Mouse (Mus musculus) kidney, postnatal 10 days (tissue): ENCODE measurements around the gene Ccdc151.

ENCODE experiments used
- DNase-seq: peaks from one replicate; pipeline ENCODE4 v3.0.0; 2021; ENCODE audit warnings: mixed read lengths

The Ccdc151 gene

GRCm38 (mm10) chr9:22002194-22003162 lies at the start of gene Ccdc151, which contains the start of gene Prkcsh:
Gene Ccdc151 (minus strand): TSS chr9:22002634.
Gene Prkcsh (plus strand): TSS chr9:22002806.
- peak; percentile 100 for DNase-seq

- no peak for DNase-seq
Observed at GRCm38 (mm10) chr9:22051958-22052254, 49.5 kb upstream of the Ccdc151 start, which contains the start of gene Elavl3. Gene Elavl3 (minus strand): TSS chr9:22052023.

DNA sequence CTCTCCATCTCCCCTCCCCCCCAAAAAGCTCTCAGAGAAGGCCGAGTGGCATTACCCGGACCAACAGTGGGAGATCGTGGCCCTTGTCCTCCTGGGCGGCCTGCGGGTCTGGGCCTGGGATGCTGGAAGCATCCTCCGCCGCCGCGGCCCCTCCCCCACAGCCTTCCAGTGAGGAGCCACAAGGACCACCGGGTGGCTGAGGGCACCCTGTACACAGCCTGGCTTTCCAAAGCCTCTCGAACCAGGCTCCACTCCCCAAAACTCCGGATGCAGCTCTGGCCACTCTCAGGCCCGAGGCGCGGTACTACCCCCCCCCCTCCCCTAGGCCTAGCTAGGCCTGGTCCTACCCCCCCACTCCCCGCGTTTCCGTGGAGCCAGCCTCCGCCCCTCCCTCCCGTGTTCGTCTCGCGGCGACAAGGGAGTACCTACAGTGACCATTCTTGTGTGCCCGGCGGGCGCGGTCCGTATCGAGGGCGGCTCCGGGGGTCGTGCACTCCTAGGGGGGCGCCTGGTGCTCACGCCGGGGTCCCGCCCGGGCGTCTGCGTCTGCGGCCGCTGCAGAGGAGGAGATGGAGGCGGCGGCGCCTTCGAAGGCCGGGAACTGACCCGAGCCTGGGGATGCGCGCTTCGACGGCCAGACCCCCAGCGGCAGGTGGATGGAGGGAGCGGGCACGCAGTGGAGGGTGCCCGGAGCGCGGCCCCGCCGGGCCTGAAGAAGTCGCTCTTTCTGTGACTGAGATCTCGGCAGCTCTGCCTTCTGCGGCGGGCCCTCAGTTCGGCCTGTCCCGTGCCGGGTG lies 48.9 kb upstream of the Ccdc151 start:
- DNase-seq = no peak

GRCm38 (mm10) chr9:22050351-22050889 lies 48.0 kb upstream of the Ccdc151 start:
- peak; percentile 72 for DNase-seq

- DNase-seq = no peak
Observed at GRCm38 (mm10) chr9:22049721-22050270, 47.4 kb upstream of the Ccdc151 start.

- DNase-seq = no peak
Observed at GRCm38 (mm10) chr9:22049315-22049714, 46.9 kb upstream of the Ccdc151 start.

GRCm38 (mm10) chr9:22047329-22047728 lies 44.9 kb upstream of the Ccdc151 start:
- DNase-seq = no peak

- no peak for DNase-seq
Observed at GRCm38 (mm10) chr9:22041832-22042231, 39.4 kb upstream of the Ccdc151 start.

GRCm38 (mm10) chr9:22037826-22038225 lies 35.4 kb upstream of the Ccdc151 start:
- DNase-seq = no peak

GRCm38 (mm10) chr9:22035300-22036044 lies 33.0 kb upstream of the Ccdc151 start:
- no peak for DNase-seq

- DNase-seq = no peak
Observed at GRCm38 (mm10) chr9:22030386-22030785, 28.0 kb upstream of the Ccdc151 start.

DNA sequence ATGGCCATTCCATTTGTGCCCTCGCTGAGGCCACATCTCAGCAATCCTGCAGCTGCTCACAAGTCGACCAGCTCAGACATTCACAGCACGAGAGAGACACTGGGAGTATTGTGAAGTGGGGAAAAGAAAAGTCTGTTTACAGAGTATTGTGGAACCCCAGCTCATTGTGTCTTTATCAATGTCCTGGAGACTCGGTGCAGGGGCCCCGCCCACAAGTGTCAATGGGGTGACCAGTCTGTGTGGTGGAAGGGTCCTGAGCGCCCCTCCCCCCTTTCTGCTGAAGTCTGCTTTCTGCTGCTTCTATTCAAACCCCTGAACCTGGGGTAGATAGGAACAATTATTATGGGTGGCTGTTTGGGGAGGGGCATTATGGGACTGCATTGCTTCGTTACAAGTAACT lies 26.0 kb upstream of the Ccdc151 start:
- no peak for DNase-seq

DNA sequence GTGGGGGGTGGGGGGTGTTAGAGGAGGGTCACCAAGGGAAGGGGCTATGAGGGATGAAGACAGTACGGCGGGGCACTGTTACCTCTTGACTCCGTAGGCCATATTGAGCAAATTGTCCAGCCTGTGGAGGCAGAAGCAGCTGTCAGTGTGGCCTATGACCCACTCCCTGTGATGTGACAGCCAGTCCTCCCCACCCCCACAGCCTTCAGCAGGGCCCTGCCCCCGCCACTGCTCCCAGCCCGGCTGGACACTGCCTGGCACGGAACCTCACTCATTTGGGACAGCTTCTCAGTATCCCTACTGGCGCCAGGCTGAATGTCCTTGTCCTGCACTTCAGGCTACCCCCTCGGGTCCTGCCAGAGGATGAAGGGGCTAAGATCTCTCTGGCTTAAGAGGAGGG lies 22.2 kb upstream of the Ccdc151 start:
- DNase-seq = no peak

- DNase-seq = no peak
Observed at GRCm38 (mm10) chr9:22017208-22017825, 14.9 kb upstream of the Ccdc151 start.

DNA sequence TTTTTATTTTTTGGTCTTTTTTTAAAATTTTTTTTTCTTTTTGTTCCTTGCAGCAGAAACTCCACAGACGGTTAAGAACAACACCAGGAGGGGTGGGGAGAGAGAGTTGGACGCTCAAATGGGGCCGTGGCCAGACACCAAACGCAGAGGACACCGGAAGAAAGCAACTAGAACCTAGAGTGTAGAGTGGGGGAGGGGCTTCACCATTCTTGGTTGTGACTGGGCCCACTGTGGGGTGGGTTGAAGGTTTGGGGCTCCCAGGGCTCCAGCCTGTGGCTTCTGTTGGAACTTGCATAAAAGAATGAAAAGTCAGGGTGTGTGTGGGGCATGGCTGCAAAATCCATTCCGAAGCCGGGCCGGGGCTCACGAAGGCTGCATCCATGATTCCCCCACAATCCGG lies 13.8 kb upstream of the Ccdc151 start:
- no peak for DNase-seq

DNA sequence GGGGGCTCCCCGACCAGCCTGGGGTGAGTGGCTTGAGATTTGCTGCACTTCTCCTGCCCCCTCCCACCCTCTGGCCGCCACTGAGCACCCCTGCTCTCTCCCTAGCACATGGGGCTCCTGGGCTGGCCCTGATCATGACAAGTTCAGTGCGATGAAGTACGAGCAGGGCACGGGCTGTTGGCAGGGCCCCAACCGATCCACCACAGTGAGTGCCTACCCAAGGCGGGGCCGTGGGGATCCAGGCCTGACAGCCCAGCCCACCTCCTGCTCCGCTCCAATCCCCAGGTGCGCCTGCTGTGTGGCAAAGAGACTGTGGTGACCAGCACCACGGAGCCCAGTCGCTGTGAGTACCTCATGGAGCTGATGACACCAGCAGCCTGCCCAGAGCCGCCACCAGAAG lies 10.3 kb upstream of the Ccdc151 start:
- DNase-seq = no peak

DNA sequence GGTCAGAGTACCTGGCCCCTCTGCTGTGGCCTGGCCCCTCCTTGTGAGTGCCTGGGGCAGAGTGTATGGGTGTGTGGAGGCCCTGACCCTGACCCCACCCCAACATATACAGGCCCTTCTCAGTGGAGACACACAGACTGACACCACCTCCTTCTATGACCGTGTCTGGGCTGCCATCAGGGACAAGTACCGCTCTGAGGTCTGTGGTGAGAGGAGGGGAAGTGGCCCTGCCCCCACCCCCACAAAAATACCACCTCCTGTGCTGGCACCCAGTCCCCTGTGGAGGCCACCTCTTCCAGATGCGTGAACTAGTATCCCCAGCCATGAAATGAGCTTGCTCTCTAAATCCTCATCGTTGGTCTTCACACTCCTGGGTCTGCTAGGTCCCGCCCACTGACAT lies 8.6 kb upstream of the Ccdc151 start:
- DNase-seq = no peak

DNA sequence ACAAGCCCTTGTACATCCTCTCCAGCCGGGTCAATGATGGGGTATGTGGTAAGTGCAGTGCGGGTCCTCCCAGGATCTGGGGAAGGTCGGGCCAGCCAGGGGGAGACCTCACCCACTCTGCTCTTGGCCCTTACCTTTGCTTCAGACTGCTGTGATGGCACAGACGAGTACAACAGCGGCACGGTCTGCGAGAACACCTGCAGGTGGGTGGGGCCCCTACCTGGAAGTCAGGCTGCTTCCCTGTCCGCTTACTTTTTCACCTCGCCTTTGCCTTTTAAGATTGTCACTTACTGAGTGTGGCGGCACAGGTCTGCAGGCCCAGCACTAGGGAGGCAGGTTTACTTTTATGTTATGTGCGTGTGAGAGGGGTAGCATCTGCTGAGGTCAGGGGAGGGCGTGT lies 2.1 kb upstream of the Ccdc151 start:
- DNase-seq = no peak

- peak; percentile 66 for DNase-seq
Observed at GRCm38 (mm10) chr9:22003163-22003554, 725 bp upstream of the Ccdc151 start.

DNA sequence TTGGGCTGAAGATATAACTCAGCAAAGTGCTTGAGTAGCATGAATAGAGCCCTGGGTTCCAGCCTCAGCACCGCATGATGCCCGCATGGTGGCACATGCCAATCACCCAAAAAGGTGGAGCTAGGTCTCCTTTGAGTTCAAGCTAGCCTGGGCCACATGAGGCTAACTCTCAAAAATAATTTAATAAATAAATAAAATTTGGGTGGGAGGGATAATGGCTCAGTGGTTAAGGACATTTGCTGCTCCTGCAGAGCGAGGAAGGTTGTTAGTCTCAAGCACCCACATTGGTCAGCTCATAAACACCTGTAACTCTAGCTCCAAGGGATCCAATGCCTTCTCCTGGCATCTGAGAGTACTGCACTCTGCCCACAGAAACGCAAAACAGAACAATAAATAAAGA lies 801 bp downstream of the Ccdc151 start:
- DNase-seq = no peak

- DNase-seq = no peak
Observed at GRCm38 (mm10) chr9:22000296-22000695, 2.1 kb downstream of the Ccdc151 start.
